Mouse (Mus musculus) intestine, embryonic 16.5 days (tissue): ENCODE data around the gene 9830107B12Rik. TPM values are rescaled to one million over a fixed set of nuclear protein-coding genes. Genes with fewer than 3 reads are reported as not detected.

Source experiments
- ATAC-seq: fragments of 200-750 bp; cut with Nextera tagmentation; 2 replicates; pipeline ENCODE4 v1.8.0; 2017; ENCODE audit warnings: moderate TSS enrichment, moderate library complexity
- H3K27ac ChIP-seq: fragments of 300-500 bp; sonication (generic); 2 replicates; pipeline ENCODE4 v1.5.1; 2014; ENCODE audit warnings: mild to moderate bottlenecking, low read length
- H3K27me3 ChIP-seq: fragments of 300-500 bp; sonication (generic); replicated peaks from 2 replicates; pipeline ENCODE4 v1.6.1; 2014; ENCODE audit warnings: low read length, control low read depth, mixed read lengths; ENCODE audit not compliant: control insufficient read depth, insufficient read depth
- H3K36me3 ChIP-seq: fragments of 300-500 bp; sonication (generic); 2 replicates; pipeline ENCODE4 v1.6.1; 2014; ENCODE audit warnings: low read length, control low read depth; ENCODE audit not compliant: control insufficient read depth, insufficient read depth
- H3K4me1 ChIP-seq: fragments of 300-500 bp; sonication (generic); 2 replicates; pipeline ENCODE4 v1.6.1; 2014; ENCODE audit warnings: low read length, control low read depth, mixed read lengths; ENCODE audit not compliant: control insufficient read depth, insufficient read depth
- H3K4me2 ChIP-seq: fragments of 300-500 bp; sonication (generic); 2 replicates; pipeline ENCODE4 v1.6.1; 2014; ENCODE audit warnings: low read depth, low read length, control low read depth
- H3K4me3 ChIP-seq: fragments of 300-500 bp; sonication (generic); 2 replicates; pipeline ENCODE4 v1.5.1; 2014; ENCODE audit warnings: mild to moderate bottlenecking, low read length
- H3K9ac ChIP-seq: fragments of 300-500 bp; sonication (generic); 2 replicates; pipeline ENCODE4 v1.6.1; 2014; ENCODE audit warnings: low read depth, low read length
- H3K9me3 ChIP-seq: fragments of 300-500 bp; sonication (generic); 2 replicates; pipeline ENCODE4 v1.6.1; 2016; ENCODE audit warnings: low read length, control low read depth; ENCODE audit not compliant: control insufficient read depth
- WGBS: fragments of 180-500 bp; shearing (Covaris S2); extraction: QIAGEN DNeasy Blood & Tissue Kit; methylation state at CpG from one replicate; pipeline ENCODE4 v1.1.7; 2014; 5-methylcytosine and 5-hydroxymethylcytosine counted together
- polyA plus RNA-seq: library from polyadenylated mRNA; unstranded; fragments of >200 nt; fragmentation: Nextera tagmentation; extraction: Ambion mirVana; gene quantifications from 2 replicates; pipeline ENCODE4 v1.2.1, GENCODE M21; 2015

Gene 9830107B12Rik
- polyA plus RNA-seq, 1 experiment from 2014 or later: not detected

DNA sequence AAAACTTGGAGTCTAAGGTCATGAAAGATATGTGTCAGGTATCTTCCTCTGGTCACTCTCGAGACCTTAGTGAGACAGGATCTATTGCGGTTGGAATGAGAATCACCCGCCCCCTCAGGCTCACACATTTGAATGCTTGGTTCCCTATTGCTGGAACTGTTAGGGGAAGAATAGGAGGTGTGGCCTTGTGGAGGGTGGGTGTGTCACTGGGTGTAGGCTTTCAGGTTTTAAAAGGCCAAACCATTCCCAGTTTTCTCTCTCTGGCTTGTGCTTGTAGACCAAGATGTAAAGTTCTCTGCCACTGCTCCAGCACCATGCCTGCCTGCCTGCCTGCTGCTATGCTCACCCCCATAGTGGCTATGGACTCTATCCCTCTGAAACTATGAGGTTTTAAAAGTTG lies 65.4 kb downstream of the 9830107B12Rik start:
- 52% methylated on average over 3 of the region's 3 CpGs for WGBS
- Histone ChIP-seq H3K27ac (no peak overlapping the region), H3K9me3 (no peaks in the 10 kb centered on the region), H3K4me1 (no peaks in the 10 kb centered on the region), H3K36me3 (no peaks in the 10 kb centered on the region), H3K4me3 (no peak overlapping the region), H3K4me2 (no peak overlapping the region), H3K27me3 (no peaks in the 10 kb centered on the region), H3K9ac (no peak overlapping the region)
- ATAC-seq: no peak

Other genes with a start within 250 kb of the 9830107B12Rik start
- gene Foxp4, start 221.6 kb downstream of the 9830107B12Rik start, polyA plus RNA-seq: 12.5 and 13.6 TPM in 2 replicates
- not detected in 2 replicates for gene 1700122O11Rik, start 108.0 kb downstream of the 9830107B12Rik start, polyA plus RNA-seq
- not detected in 2 replicates for gene 1700067P10Rik, start 56.9 kb downstream of the 9830107B12Rik start, polyA plus RNA-seq
- gene A530064D06Rik, start 21.0 kb upstream of the 9830107B12Rik start, polyA plus RNA-seq: 0.20 and 0.33 TPM in 2 replicates
- 0.56 and 0.72 TPM in 2 replicates for gene Trem1, start 86.5 kb upstream of the 9830107B12Rik start, polyA plus RNA-seq
- 0.37 and 0.57 TPM in 2 replicates for gene Trem3, start 101.5 kb upstream of the 9830107B12Rik start, polyA plus RNA-seq
- gene Treml4, start 118.0 kb upstream of the 9830107B12Rik start, polyA plus RNA-seq: 4.0 and 5.8 TPM in 2 replicates
- 0.27 and 0.37 TPM in 2 replicates for gene Treml2, start 153.2 kb upstream of the 9830107B12Rik start, polyA plus RNA-seq
- 0.44 and 0.59 TPM in 2 replicates for gene B430306N03Rik, start 169.9 kb upstream of the 9830107B12Rik start, polyA plus RNA-seq
- 4.4 and 5.1 TPM in 2 replicates for gene Trem2, start 200.1 kb upstream of the 9830107B12Rik start, polyA plus RNA-seq
- gene Treml1, start 213.6 kb upstream of the 9830107B12Rik start, polyA plus RNA-seq: 0.44 and 0.98 TPM in 2 replicates